Mouse (Mus musculus): ENCODE data around the gene Ptges2. TPM values are rescaled to one million over a fixed set of nuclear protein-coding genes. Genes with fewer than 3 reads are reported as not detected.

Ptges2 gene
- total and polyA plus RNA-seq, 3 experiments: 17.1 to 21.3 (median 20.3) TPM

DNA sequence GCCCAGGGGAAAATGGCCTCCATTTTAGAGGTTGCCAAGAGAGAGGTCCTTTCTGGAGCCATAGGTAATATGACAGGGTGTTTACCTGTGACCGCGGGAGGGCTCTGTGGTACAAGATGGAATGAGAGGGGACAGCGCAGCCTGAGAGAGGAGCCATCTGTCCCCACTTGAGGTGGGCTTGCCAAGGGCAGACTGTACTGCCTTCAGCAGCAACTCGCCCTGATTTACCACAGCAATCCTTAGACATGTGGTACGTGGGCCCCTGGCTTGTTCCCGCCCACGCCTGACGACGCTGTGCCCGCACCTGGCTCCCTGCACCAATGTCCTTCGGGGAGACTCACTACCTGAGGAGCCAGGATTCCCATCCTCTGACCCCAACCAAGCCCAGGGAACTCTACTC lies 47.4 kb upstream of the Ptges2 start:
- dilution Hi-C loops (cut with MboI; ENCODE audit: extremely low pct_ligation_motif_present, extremely low pct_unique_long_range_greater_than_20kb, low sequenced_read_pairs): no loop called here

DNA sequence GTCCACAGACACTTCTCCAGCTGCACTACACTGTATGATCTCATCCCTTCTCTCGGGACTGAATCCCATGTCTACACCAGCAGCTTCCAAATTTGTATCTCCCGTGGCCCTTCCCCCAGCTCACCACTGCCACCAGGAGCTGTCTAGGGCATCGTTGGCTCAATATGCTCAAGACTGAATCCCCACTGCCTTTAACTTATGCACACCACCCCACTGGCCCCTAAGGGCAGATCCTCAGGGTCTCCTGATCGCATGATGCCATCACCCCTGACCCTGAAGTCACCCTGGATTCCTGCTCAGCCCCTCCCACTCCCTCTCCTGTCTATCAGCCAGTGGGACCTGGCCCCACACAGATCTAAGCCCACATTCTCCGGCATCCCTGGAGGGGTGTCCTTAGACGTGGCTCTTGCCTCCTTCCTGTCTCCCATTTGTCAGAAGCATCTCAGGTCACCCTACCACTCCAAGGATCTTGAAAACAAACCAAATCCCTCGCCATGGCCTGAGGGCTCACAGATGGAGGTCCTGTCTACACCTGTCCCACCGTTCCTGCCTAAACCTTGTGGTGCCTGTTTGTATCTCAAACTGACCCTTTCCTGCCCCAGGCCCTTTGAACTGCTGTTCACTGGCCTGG lies 46.0 kb upstream of the Ptges2 start:
- dilution Hi-C loops (cut with MboI; ENCODE audit: extremely low pct_ligation_motif_present, extremely low pct_unique_long_range_greater_than_20kb, low sequenced_read_pairs) (no loop called here), in situ Hi-C loops (cut with MboI; ENCODE audit: low pct_ligation_motif_present, low pct_unique_long_range_greater_than_20kb, low sequenced_read_pairs) (no loop called here)
- Histone ChIP-seq H3K36me3 (replicated peaks in 1 of 2; ENCODE audit: control insufficient read depth in 1 of 2, insufficient read depth in 1 of 2, low read length in 1 of 2) (no peaks in the 10 kb centered on the region), H3K9ac (ENCODE audit: insufficient read depth, low read depth) (no peak overlapping the region), H3K4me3 (replicated peaks in 1 of 3; ENCODE audit: low read depth in 2 of 3, low read length in 2 of 3, poor library complexity in 1 of 3) (no peak overlapping the region), H3K27me3 (replicated peaks) (peaks cover 79% of the 10 kb centered on the region), H3K4me2 (ENCODE audit: insufficient read depth, low read depth, poor library complexity, severe bottlenecking) (no peak overlapping the region), H3K79me2 (replicated peaks; ENCODE audit: control insufficient read depth, extremely low read depth, insufficient read depth, poor library complexity, severe bottlenecking) (no peaks in the 10 kb centered on the region), H3K27ac (ENCODE audit: insufficient read depth, low read depth) (no peak overlapping the region), H3K9me3 (replicated peaks; ENCODE audit: low read length) (no peaks in the 10 kb centered on the region), H3K4me1 (ENCODE audit: control insufficient read depth in 1 of 2, insufficient read depth in 2 of 2) (peaks cover 5 to 23% of the 10 kb centered on the region in 2 experiments; a peak in 3 of 4 replicates)
- no peak for DNase-seq (ENCODE audit: extremely low read depth)
- no peak for TF ChIP-seq USF2 (conservative IDR thresholded peaks at IDR 0.05; ENCODE audit: low read depth, low read length)
- TF ChIP-seq ZMIZ1 (IDR thresholded peaks at IDR 0.05; ENCODE audit: low read depth, low read length): no peak
- no peak for TF ChIP-seq RCOR1 (conservative IDR thresholded peaks at IDR 0.05; ENCODE audit: low read depth, low read length)
- TF ChIP-seq EP300 (IDR thresholded peaks at IDR 0.05; ENCODE audit: low read length): no peak
- no peak for TF ChIP-seq ZKSCAN1 (IDR thresholded peaks at IDR 0.05; ENCODE audit: borderline replicate concordance, low read depth, low read length)
- TF ChIP-seq TBP (conservative IDR thresholded peaks at IDR 0.05; ENCODE audit: low read depth, low read length): no peak
- TF ChIP-seq IRF4 (IDR thresholded peaks at IDR 0.05; ENCODE audit: low read depth, low read length): no peak
- no peak for TF ChIP-seq CHD2 (IDR thresholded peaks at IDR 0.05; ENCODE audit: low read length)
- no peak for TF ChIP-seq MYC (IDR thresholded peaks at IDR 0.05; ENCODE audit: low read depth, low read length)

More for the DNA sequence above, 47.4 kb upstream of the Ptges2 start:
- in situ Hi-C loops (cut with MboI; ENCODE audit: low pct_ligation_motif_present, low pct_unique_long_range_greater_than_20kb, low sequenced_read_pairs): no loop called here
- H3K27ac ChIP-seq (ENCODE audit: insufficient read depth, low read depth): no peak overlapping the region
- peaks cover 5 to 19% of the 10 kb centered on the region in 2 experiments; a peak in 3 of 4 replicates for H3K4me1 ChIP-seq (ENCODE audit: control insufficient read depth in 1 of 2, insufficient read depth in 2 of 2)
- no peak overlapping the region for H3K9ac ChIP-seq (ENCODE audit: insufficient read depth, low read depth)
- H3K9me3 ChIP-seq (replicated peaks; ENCODE audit: low read length): no peaks in the 10 kb centered on the region
- peaks cover 86% of the 10 kb centered on the region for H3K27me3 ChIP-seq (replicated peaks)
- TF ChIP-seq KAT2A (IDR thresholded peaks at IDR 0.05; ENCODE audit: insufficient replicate concordance, low read length) (no peak), POLR2A (IDR thresholded peaks at IDR 0.05; ENCODE audit: low read depth, low read length) (no peak), ZMIZ1 (IDR thresholded peaks at IDR 0.05; ENCODE audit: low read depth, low read length) (no peak), USF2 (conservative IDR thresholded peaks at IDR 0.05; ENCODE audit: low read depth, low read length) (no peak), TCF12 (IDR thresholded peaks at IDR 0.05; ENCODE audit: low read depth, low read length) (no peak), RAD21 (IDR thresholded peaks at IDR 0.05; ENCODE audit: low read depth, low read length) (no peak), SIN3A (IDR thresholded peaks at IDR 0.05; ENCODE audit: low read length) (no peak), ELF1 (IDR thresholded peaks at IDR 0.05; ENCODE audit: low read depth, low read length) (no peak), MEF2A (IDR thresholded peaks at IDR 0.05; ENCODE audit: borderline replicate concordance, low read depth, low read length) (no peak), TBP (conservative IDR thresholded peaks at IDR 0.05; ENCODE audit: low read depth, low read length) (no peak), USF1 (IDR thresholded peaks at IDR 0.05; ENCODE audit: low read depth, low read length) (no peak), BHLHE40 (IDR thresholded peaks at IDR 0.05; ENCODE audit: low read depth, low read length) (no peak), MXI1 (IDR thresholded peaks at IDR 0.05; ENCODE audit: low read depth, low read length) (no peak), CTCF (conservative IDR thresholded peaks at IDR 0.05 in 1 of 2, IDR thresholded peaks at IDR 0.05 in 1 of 2; ENCODE audit: low read depth in 2 of 2, low read length in 2 of 2) (no peak), PAX5 (IDR thresholded peaks at IDR 0.05; ENCODE audit: low read length) (no peak)
- H3K36me3 ChIP-seq (replicated peaks in 1 of 2; ENCODE audit: control insufficient read depth in 1 of 2, insufficient read depth in 1 of 2, low read length in 1 of 2): no peaks in the 10 kb centered on the region
- H3K4me2 ChIP-seq (ENCODE audit: insufficient read depth, low read depth, poor library complexity, severe bottlenecking): no peak overlapping the region
- no peak for DNase-seq (ENCODE audit: extremely low read depth)
- H3K4me3 ChIP-seq (replicated peaks in 1 of 3; ENCODE audit: low read depth in 2 of 3, low read length in 2 of 3, poor library complexity in 1 of 3): no peak overlapping the region
- H3K79me2 ChIP-seq (replicated peaks; ENCODE audit: control insufficient read depth, extremely low read depth, insufficient read depth, poor library complexity, severe bottlenecking): no peaks in the 10 kb centered on the region
